Mouse (Mus musculus): ENCODE measurements at regions not wholly inside any gene's neighbourhood (a gene's known extent, or its start where the extent isn't known, plus 50 kb on each side); places are given as distances from the start of the nearest gene placed in this dataset.

DNA sequence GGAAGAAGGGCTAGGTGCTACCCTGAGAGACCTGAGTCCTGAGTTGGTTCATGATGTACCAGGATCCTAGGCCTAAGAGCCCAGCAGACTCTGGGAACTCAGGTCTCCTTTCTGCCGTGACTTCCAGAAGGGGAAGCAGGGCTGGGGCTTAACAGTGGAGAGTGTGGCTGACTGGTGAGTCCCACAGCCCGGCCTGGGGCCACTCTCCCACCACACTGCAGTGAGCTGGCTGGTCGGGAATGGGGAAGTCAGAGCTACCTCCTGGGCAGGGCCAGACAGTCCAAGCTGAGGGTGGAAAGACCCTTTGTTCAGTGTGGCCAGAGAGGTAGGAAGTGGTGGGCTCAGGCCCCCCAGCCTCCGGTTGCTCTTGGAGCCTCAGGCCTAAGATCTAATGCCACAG is 61.6 kb upstream of the Runx3 start:
- TF ChIP-seq CTCF (IDR thresholded peaks at IDR 0.05; ENCODE audit: low read depth) (no peak), EP300 (IDR thresholded peaks at IDR 0.05; ENCODE audit: low read depth) (no peak)

Measured in liver, postnatal 0 days (tissue).